Mouse (Mus musculus): ENCODE measurements around the gene Eif5.

Eif5 gene

DNA sequence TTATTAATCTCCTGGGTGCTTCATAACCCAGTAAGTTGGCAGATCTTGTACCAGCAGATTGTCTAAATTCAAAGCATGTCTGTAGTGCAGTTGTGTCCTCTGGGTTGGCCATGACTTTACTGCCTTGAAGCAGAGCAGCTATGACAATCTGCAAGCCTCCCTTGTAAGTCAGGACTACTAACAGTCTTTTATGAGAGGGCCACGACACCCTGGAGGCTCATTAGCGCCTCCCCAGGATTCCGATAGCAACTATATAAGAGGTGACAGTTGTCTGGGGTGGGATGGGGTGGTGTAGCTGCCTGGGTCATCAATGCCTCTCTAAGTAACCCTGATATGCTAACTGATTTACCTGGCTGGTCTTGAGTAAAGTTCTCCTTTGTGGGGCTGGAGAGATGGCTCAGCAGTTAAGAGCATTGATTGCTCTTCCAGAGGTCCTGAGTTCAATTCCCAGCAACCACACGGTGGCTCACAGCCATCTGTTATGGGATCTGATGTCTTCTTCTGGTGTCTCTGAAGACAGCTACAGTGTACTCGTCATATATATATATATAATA is 25.3 kb downstream of the Eif5 start:
- no peak for DNase-seq (ENCODE audit: low spot score in 2 of 2)

GRCm38 (mm10) chr12:111565363-111565762 is 27.5 kb downstream of the Eif5 start:
- no peak for DNase-seq (ENCODE audit: low spot score in 2 of 2)

DNA sequence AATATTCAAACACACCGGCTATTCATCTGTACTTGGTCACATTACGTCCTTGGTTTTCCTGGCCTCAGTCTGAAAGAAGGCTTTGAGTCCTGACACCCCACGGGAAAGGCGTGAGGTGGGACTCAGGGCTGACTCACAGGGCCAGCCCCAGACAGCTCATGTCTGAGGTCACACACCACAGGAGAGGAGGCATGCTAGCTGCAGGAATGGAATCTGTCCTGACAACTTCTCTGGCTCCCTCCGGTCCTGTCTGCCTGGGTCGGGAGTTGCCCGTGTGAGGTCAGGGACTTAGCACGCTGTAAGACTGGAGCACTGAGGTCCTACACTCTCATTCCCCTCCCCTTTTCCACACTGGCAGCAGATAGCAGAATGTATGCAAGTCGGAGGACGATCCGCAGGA is 31.0 kb downstream of the Eif5 start:
- no peak for DNase-seq (ENCODE audit: low spot score in 2 of 2)

- no peak for DNase-seq (ENCODE audit: low spot score in 2 of 2)
Observed at GRCm38 (mm10) chr12:111572406-111572805, 34.6 kb downstream of the Eif5 start.

DNA sequence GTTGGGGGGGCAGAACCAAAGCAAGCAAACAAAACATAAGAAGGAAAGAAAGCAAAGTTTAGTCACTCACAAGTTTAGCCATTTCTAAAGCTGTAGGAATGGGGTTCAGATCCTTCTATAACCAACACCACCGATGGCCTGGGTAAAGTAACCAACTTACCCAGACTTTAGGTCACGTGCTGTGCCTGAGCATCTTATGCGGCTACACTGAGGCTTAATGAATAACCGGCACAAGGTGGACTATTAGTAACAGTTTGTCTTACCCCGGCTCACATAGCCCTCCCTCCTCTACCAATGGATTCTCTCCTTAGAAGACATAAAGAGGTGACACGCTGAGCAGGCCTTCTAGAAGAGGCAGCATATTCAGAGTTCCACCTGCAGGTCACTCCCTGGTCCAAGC is 35.5 kb downstream of the Eif5 start:
- DNase-seq (ENCODE audit: low spot score in 2 of 2) = no peak

DNA sequence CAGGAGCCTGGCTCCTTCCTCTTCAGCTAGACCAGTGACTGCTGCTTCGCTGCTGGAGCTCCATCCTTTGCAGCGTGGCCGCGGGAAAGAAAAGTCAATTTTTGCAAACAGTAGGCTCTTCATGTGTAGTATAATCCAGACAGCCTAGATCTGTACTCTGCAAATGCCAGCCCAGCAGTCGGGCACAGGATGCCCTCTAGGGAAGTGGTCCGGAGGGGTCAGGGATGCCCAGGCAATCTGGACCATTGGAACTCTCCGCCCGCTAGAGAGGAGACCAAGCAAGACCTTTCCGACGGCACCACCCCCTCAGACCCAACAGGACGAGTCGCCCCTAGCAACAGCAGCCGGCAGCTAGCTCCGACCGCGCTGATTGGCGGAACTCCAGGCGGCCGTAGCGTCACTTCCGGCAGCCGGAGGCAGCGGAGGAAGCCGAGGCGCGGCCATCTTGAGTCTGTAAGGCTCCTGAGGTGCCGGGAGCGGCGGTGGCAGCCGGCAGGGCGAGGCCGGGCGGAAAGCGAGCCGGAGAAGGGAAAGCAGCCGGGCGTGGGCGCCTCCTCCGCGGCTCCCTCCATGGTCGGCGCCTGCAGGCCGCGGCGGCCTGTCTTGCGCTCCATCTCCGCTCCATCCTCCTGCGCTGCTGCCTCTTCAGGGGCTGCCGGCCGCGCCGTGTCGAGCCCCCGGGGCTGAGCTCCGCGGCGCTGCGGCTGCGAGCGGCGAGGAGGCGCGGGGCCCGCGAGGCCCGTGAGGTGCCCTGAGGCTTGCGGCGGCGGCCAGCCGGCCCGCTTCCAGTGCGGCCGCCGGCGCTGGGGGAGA is 36.5 kb downstream of the Eif5 start, which contains the start of gene Mark3:
TSS of gene Mark3 (plus strand) at position 450 of the 813 bp plus-strand sequence.
- DNase-seq (ENCODE audit: low spot score in 2 of 2) = peak; percentile 96 to 98

- peak in 1 of 2 experiments; percentile 24 for DNase-seq (ENCODE audit: low spot score in 2 of 2)
Observed at GRCm38 (mm10) chr12:111574887-111575838, 37.3 kb downstream of the Eif5 start.

- no peak for DNase-seq (ENCODE audit: low spot score in 2 of 2)
Observed at GRCm38 (mm10) chr12:111583058-111583457, 45.2 kb downstream of the Eif5 start.

- no peak for DNase-seq (ENCODE audit: low spot score in 2 of 2)
Observed at GRCm38 (mm10) chr12:111584401-111584800, 46.6 kb downstream of the Eif5 start.

- DNase-seq (ENCODE audit: low spot score in 2 of 2) = no peak
Observed at GRCm38 (mm10) chr12:111587252-111587651, 49.4 kb downstream of the Eif5 start.

- DNase-seq (ENCODE audit: low spot score in 2 of 2) = no peak
Observed at GRCm38 (mm10) chr12:111592407-111593021, 54.7 kb downstream of the Eif5 start.

DNA sequence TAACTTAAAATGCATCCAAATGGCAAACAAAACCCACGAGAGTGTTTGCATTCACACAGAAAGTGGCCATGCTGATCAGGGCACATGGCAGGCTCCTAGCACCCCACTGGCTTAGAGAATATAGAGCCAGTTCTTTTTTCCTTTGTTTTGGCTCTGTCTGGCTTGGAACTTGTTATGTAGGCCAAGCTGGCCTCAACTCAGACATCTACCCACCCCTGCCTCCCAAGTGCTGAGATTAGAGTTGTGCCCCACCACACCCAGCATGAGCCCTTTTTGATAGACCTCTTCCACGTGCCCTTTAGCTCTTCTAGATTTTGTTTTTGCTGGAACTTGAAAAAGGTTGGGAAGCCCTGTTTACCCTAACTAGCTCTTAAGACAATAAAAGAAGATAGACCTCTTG is 56.0 kb downstream of the Eif5 start:
- no peak for DNase-seq (ENCODE audit: low spot score in 2 of 2)

Data from urinary bladder, postnatal 4 days (tissue).